Mouse (Mus musculus) limb, embryonic 13.5 days (tissue): ENCODE data around the gene Bpi. TPM values are rescaled to one million over a fixed set of nuclear protein-coding genes. Genes with fewer than 3 reads are reported as not detected.
A peak's percentile ranks its signal among the peaks of the same experiment; 100 is the strongest.

Source experiments
- ATAC-seq: fragments of 200-750 bp; cut with Nextera tagmentation; 2 replicates; pipeline ENCODE4 v1.8.0; 2017; ENCODE audit warnings: low read depth, moderate number of reproducible peaks, moderate TSS enrichment; ENCODE audit not compliant: low FRiP score
- H3K27ac ChIP-seq: fragments of 300-500 bp; sonication (generic); 2 replicates; pipeline ENCODE4 v1.5.1; 2015; ENCODE audit warnings: inconsistent platforms, mild to moderate bottlenecking, moderate library complexity
- H3K27me3 ChIP-seq: fragments of 300-500 bp; sonication (generic); 2 replicates; pipeline ENCODE4 v1.6.1; 2015; ENCODE audit warnings: mild to moderate bottlenecking, inconsistent platforms
- H3K36me3 ChIP-seq: fragments of 300-500 bp; sonication (generic); 2 replicates; pipeline ENCODE4 v1.6.1; 2015; ENCODE audit warnings: inconsistent platforms, mild to moderate bottlenecking, moderate library complexity
- H3K4me1 ChIP-seq: fragments of 300-500 bp; sonication (generic); 2 replicates; pipeline ENCODE4 v1.6.1; 2015; ENCODE audit warnings: inconsistent platforms
- H3K4me2 ChIP-seq: fragments of 300-500 bp; sonication (generic); replicated peaks from 2 replicates; pipeline ENCODE4 v1.6.1; 2015; ENCODE audit warnings: inconsistent platforms, mild to moderate bottlenecking, moderate library complexity
- H3K4me3 ChIP-seq: fragments of 300-500 bp; sonication (generic); 2 replicates; pipeline ENCODE4 v1.5.1; 2015; ENCODE audit warnings: moderate library complexity, mild to moderate bottlenecking, inconsistent platforms
- H3K9ac ChIP-seq: fragments of 300-500 bp; sonication (generic); 2 replicates; pipeline ENCODE4 v1.6.1; 2015; ENCODE audit warnings: mild to moderate bottlenecking, inconsistent platforms
- H3K9me3 ChIP-seq: fragments of 300-500 bp; sonication (generic); 2 replicates; pipeline ENCODE4 v1.6.1; 2016; ENCODE audit warnings: inconsistent platforms
- WGBS: fragments of 180-500 bp; shearing (Covaris S2); methylation state at CpG from one replicate; pipeline ENCODE4 v1.1.7; 2015; 5-methylcytosine and 5-hydroxymethylcytosine counted together
- polyA plus RNA-seq: library from polyadenylated mRNA; unstranded; fragments of >200 nt; fragmentation: Nextera tagmentation; extraction: Ambion mirVana; gene quantifications from 2 replicates; pipeline ENCODE4 v1.2.1, GENCODE M21; 2015

Gene Bpi
- polyA plus RNA-seq, 1 experiment from 2014 or later: not detected

- WGBS: under 1% methylated on average over 46 of the region's 55 CpGs
- Histone ChIP-seq H3K4me2 (peak within 1 kb of the TSS; percentile 78), H3K9me3 (no peaks in the 10 kb centered on the region), H3K36me3 (no peaks in the 10 kb centered on the region), H3K27ac (peak within 1 kb of the TSS; percentile 90), H3K9ac (peak within 1 kb of the TSS; percentile 73), H3K4me3 (peak within 1 kb of the TSS; percentile 56), H3K27me3 (no peaks in the 10 kb centered on the region), H3K4me1 (peaks cover 54% of the 10 kb centered on the region)
- ATAC-seq: peak; percentile 70
Observed at GRCm38 (mm10) chr2:158228670-158229502, 29.0 kb upstream of the Bpi start, which contains the start of gene D630003M21Rik. Gene D630003M21Rik (minus strand): TSS chr2:158229222.

- no peak; the same call in 1 of the 2 replicates for ATAC-seq
Observed at GRCm38 (mm10) chr2:158229503-158229892, 28.4 kb upstream of the Bpi start.

GRCm38 (mm10) chr2:158230617-158231016, 27.3 kb upstream of the Bpi start:
- no peak overlapping the region for H3K4me3 ChIP-seq
- 46% methylated on average over 6 of the region's 6 CpGs for WGBS
- H3K4me2 ChIP-seq: peak overlapping the region; percentile 33
- no peak for ATAC-seq
- H3K9me3 ChIP-seq: no peaks in the 10 kb centered on the region
- H3K27ac ChIP-seq: peak overlapping the region; percentile 77
- H3K27me3 ChIP-seq: no peaks in the 10 kb centered on the region
- peak overlapping the region; percentile 43 for H3K9ac ChIP-seq
- H3K4me1 ChIP-seq: peaks cover 39% of the 10 kb centered on the region
- H3K36me3 ChIP-seq: no peaks in the 10 kb centered on the region

More at GRCm38 (mm10) chr2:158229503-158229892, 28.4 kb upstream of the Bpi start:
- Histone ChIP-seq H3K27me3 (no peaks in the 10 kb centered on the region), H3K36me3 (no peaks in the 10 kb centered on the region), H3K9ac (peak overlapping the region; percentile 73), H3K27ac (peak overlapping the region; percentile 90), H3K4me2 (peak overlapping the region; percentile 78), H3K4me3 (peak overlapping the region; percentile 56), H3K4me1 (peaks cover 47% of the 10 kb centered on the region), H3K9me3 (no peaks in the 10 kb centered on the region)
- WGBS: 33% methylated on average over 7 of the region's 7 CpGs

GRCm38 (mm10) chr2:158231071-158231470, 26.8 kb upstream of the Bpi start:
- no peaks in the 10 kb centered on the region for H3K9me3 ChIP-seq
- no peaks in the 10 kb centered on the region for H3K27me3 ChIP-seq
- peak overlapping the region; percentile 43 for H3K9ac ChIP-seq
- peaks cover 36% of the 10 kb centered on the region for H3K4me1 ChIP-seq
- 49% methylated on average over 5 of the region's 5 CpGs for WGBS
- no peak for ATAC-seq
- no peaks in the 10 kb centered on the region for H3K36me3 ChIP-seq
- peak overlapping the region; percentile 77 for H3K27ac ChIP-seq
- H3K4me3 ChIP-seq: no peak overlapping the region
- peak overlapping the region; percentile 33 for H3K4me2 ChIP-seq

GRCm38 (mm10) chr2:158232414-158232813, 25.5 kb upstream of the Bpi start:
- Histone ChIP-seq H3K4me1 (peaks cover 31% of the 10 kb centered on the region), H3K9me3 (0 out of 2 replicates have a peak, but pooled peaks cover 4% of the 10 kb centered on the region), H3K4me3 (no peak overlapping the region), H3K27me3 (no peaks in the 10 kb centered on the region), H3K4me2 (no peak overlapping the region), H3K9ac (no peak overlapping the region), H3K27ac (no peak overlapping the region), H3K36me3 (no peaks in the 10 kb centered on the region)
- no peak for ATAC-seq
- 60% methylated on average over 3 of the region's 3 CpGs for WGBS

- H3K27ac ChIP-seq: no peak overlapping the region
- WGBS: 74% methylated on average over 3 of the region's 3 CpGs
- H3K36me3 ChIP-seq: no peaks in the 10 kb centered on the region
- no peak for ATAC-seq
- H3K4me2 ChIP-seq: no peak overlapping the region
- H3K9me3 ChIP-seq: 0 out of 2 replicates have a peak, but pooled peaks cover 4% of the 10 kb centered on the region
- no peak overlapping the region for H3K4me3 ChIP-seq
- no peaks in the 10 kb centered on the region for H3K27me3 ChIP-seq
- peaks cover 24% of the 10 kb centered on the region for H3K4me1 ChIP-seq
- H3K9ac ChIP-seq: no peak overlapping the region
Observed at GRCm38 (mm10) chr2:158233106-158233505, 24.8 kb upstream of the Bpi start.

GRCm38 (mm10) chr2:158236698-158237097, 21.2 kb upstream of the Bpi start:
- Histone ChIP-seq H3K27me3 (no peaks in the 10 kb centered on the region), H3K27ac (no peak overlapping the region)
- ATAC-seq: no peak

GRCm38 (mm10) chr2:158238101-158238500, 19.8 kb upstream of the Bpi start:
- 88% methylated on average over 5 of the region's 5 CpGs for WGBS
- Histone ChIP-seq H3K4me2 (no peak overlapping the region), H3K9me3 (0 out of 2 replicates have a peak, but pooled peaks cover 4% of the 10 kb centered on the region), H3K36me3 (no peaks in the 10 kb centered on the region), H3K4me3 (no peak overlapping the region), H3K27me3 (no peaks in the 10 kb centered on the region), H3K9ac (no peak overlapping the region), H3K4me1 (no peaks in the 10 kb centered on the region), H3K27ac (no peak overlapping the region)
- ATAC-seq: no peak

More at GRCm38 (mm10) chr2:158236698-158237097, 21.2 kb upstream of the Bpi start:
- no peak overlapping the region for H3K4me3 ChIP-seq
- no peak overlapping the region for H3K9ac ChIP-seq
- H3K36me3 ChIP-seq: no peaks in the 10 kb centered on the region
- H3K4me1 ChIP-seq: no peaks in the 10 kb centered on the region
- no peak overlapping the region for H3K4me2 ChIP-seq
- 0 out of 2 replicates have a peak, but pooled peaks cover 4% of the 10 kb centered on the region for H3K9me3 ChIP-seq

- ATAC-seq: no peak
- WGBS: 73% methylated on average over 5 of the region's 5 CpGs
- H3K9me3 ChIP-seq: 0 out of 2 replicates have a peak, but pooled peaks cover 4% of the 10 kb centered on the region
Observed at GRCm38 (mm10) chr2:158241126-158241738, 16.7 kb upstream of the Bpi start.

GRCm38 (mm10) chr2:158242170-158242896, 15.6 kb upstream of the Bpi start:
- no peak overlapping the region for H3K27ac ChIP-seq

More at GRCm38 (mm10) chr2:158241126-158241738, 16.7 kb upstream of the Bpi start:
- Histone ChIP-seq H3K36me3 (no peaks in the 10 kb centered on the region), H3K4me3 (no peak overlapping the region), H3K4me2 (no peak overlapping the region), H3K27ac (no peak overlapping the region), H3K4me1 (0 out of 2 replicates have a peak, but pooled peaks cover 5% of the 10 kb centered on the region), H3K9ac (no peak overlapping the region), H3K27me3 (no peaks in the 10 kb centered on the region)

GRCm38 (mm10) chr2:158243129-158243870, 14.6 kb upstream of the Bpi start:
- no peaks in the 10 kb centered on the region for H3K9me3 ChIP-seq
- H3K9ac ChIP-seq: no peak overlapping the region
- ATAC-seq: no peak; the same call in 1 of the 2 replicates
- no peak overlapping the region for H3K4me3 ChIP-seq
- H3K27me3 ChIP-seq: no peaks in the 10 kb centered on the region
- peak overlapping the region; percentile 39; the same call in 1 of the 2 replicates for H3K27ac ChIP-seq
- H3K36me3 ChIP-seq: no peaks in the 10 kb centered on the region
- H3K4me1 ChIP-seq: 0 out of 2 replicates have a peak, but pooled peaks cover 5% of the 10 kb centered on the region
- no peak overlapping the region for H3K4me2 ChIP-seq
- WGBS: 71% methylated on average over 18 of the region's 18 CpGs

More at GRCm38 (mm10) chr2:158242170-158242896, 15.6 kb upstream of the Bpi start:
- Histone ChIP-seq H3K4me3 (no peak overlapping the region), H3K27me3 (no peaks in the 10 kb centered on the region), H3K9ac (no peak overlapping the region), H3K36me3 (no peaks in the 10 kb centered on the region), H3K4me2 (no peak overlapping the region), H3K9me3 (no peaks in the 10 kb centered on the region), H3K4me1 (0 out of 2 replicates have a peak, but pooled peaks cover 5% of the 10 kb centered on the region)
- no peak for ATAC-seq
- 88% methylated on average over 18 of the region's 18 CpGs for WGBS
